Mouse (Mus musculus) intestine, postnatal 0 days (tissue): Measurements from ENCODE around the gene Ube2j1. TPM values are rescaled to one million over a fixed set of nuclear protein-coding genes. Genes with fewer than 3 reads are reported as not detected.
A peak's percentile ranks its signal among the peaks of the same experiment; 100 is the strongest.

Experiments
- ATAC-seq: fragments of 200-750 bp; cut with Nextera tagmentation; 2 replicates; pipeline ENCODE4 v1.8.0; 2017; ENCODE audit warnings: mild to moderate bottlenecking, moderate TSS enrichment, moderate library complexity
- H3K27ac ChIP-seq: fragments of 300-500 bp; sonication (generic); 2 replicates; pipeline ENCODE4 v1.5.1; 2014; ENCODE audit warnings: mild to moderate bottlenecking, low read depth, low read length, moderate library complexity
- H3K27me3 ChIP-seq: fragments of 300-500 bp; sonication (generic); replicated peaks from 2 replicates; pipeline ENCODE4 v1.6.1; 2014; ENCODE audit warnings: low read length, mixed read lengths; ENCODE audit not compliant: control insufficient read depth, insufficient read depth
- H3K36me3 ChIP-seq: fragments of 300-500 bp; sonication (generic); 2 replicates; pipeline ENCODE4 v1.6.1; 2014; ENCODE audit warnings: mild to moderate bottlenecking, moderate library complexity; ENCODE audit not compliant: control insufficient read depth, insufficient read depth
- H3K4me1 ChIP-seq: fragments of 300-500 bp; sonication (generic); replicated peaks from 2 replicates; pipeline ENCODE4 v1.6.1; 2014; ENCODE audit warnings: antibody characterized with exemption, low read length, mixed read lengths; ENCODE audit not compliant: control insufficient read depth, insufficient read depth
- H3K4me2 ChIP-seq: fragments of 300-500 bp; sonication (generic); replicated peaks from 2 replicates; pipeline ENCODE4 v1.6.1; 2014; ENCODE audit warnings: low read depth, mild to moderate bottlenecking, moderate library complexity
- H3K4me3 ChIP-seq: fragments of 300-500 bp; sonication (generic); 2 replicates; pipeline ENCODE4 v1.5.1; 2014; ENCODE audit warnings: low read depth, low read length
- H3K9ac ChIP-seq: fragments of 300-500 bp; sonication (generic); 2 replicates; pipeline ENCODE4 v1.6.1; 2014; ENCODE audit warnings: mild to moderate bottlenecking, low read depth, low read length
- H3K9me3 ChIP-seq: fragments of 300-500 bp; sonication (generic); 2 replicates; pipeline ENCODE4 v1.6.1; 2016; ENCODE audit warnings: mixed run types; ENCODE audit not compliant: control insufficient read depth
- CTCF ChIP-seq: sonication (generic); IDR thresholded peaks from 2 replicates; pipeline ENCODE4 v1.5.1; 2016; ENCODE audit warnings: low read depth, mild to moderate bottlenecking, control low read depth, antibody characterized with exemption, moderate library complexity
- WGBS: fragments of 180-500 bp; shearing (Covaris S2); extraction: QIAGEN DNeasy Blood & Tissue Kit; methylation state at CpG from one replicate; pipeline ENCODE4 v1.1.7; 2014; 5-methylcytosine and 5-hydroxymethylcytosine counted together
- polyA plus RNA-seq: library from polyadenylated mRNA; unstranded; fragments of >200 nt; fragmentation: Nextera tagmentation; extraction: Ambion mirVana; gene quantifications from 2 replicates; pipeline ENCODE4 v1.2.1, GENCODE M21; 2015

Ube2j1 gene
- polyA plus RNA-seq, 1 experiment from 2014 or later: 36.8 TPM

DNA sequence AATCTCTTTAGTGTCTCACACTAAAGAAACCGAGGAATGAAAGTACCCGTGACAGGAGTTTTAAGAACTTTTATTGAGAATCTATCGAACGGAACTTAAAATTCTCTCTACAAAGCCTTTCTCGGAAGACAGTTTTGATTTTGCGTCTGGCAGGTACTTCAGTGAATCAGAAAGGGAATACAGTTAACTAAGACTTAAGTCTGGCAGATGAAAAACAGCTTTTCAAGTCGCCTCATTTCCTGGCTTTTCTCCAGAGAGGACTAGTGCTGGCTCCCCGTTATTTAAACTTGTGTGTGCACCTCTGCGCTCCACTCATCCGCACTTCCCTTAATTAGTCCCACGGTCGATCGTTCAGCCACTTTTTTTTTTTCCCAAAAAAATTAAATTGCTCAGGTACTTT is 47.0 kb upstream of the Ube2j1 start:
- TF ChIP-seq CTCF: no peak
- Histone ChIP-seq H3K4me1 (0 out of 2 replicates have a peak, but pooled peaks cover 3% of the 10 kb centered on the region), H3K27ac (no peak overlapping the region), H3K9ac (peak overlapping the region; percentile 83; the same call in 1 of the 2 replicates), H3K27me3 (no peaks in the 10 kb centered on the region), H3K9me3 (no peaks in the 10 kb centered on the region), H3K36me3 (no peaks in the 10 kb centered on the region), H3K4me2 (peak overlapping the region; percentile 99), H3K4me3 (peak overlapping the region; percentile 87)
- WGBS: 11% methylated on average over 13 of the region's 13 CpGs
- ATAC-seq: no peak

- Histone ChIP-seq H3K4me1 (0 out of 2 replicates have a peak, but pooled peaks cover 3% of the 10 kb centered on the region), H3K9ac (no peak overlapping the region), H3K27ac (no peak overlapping the region), H3K9me3 (no peaks in the 10 kb centered on the region), H3K27me3 (no peaks in the 10 kb centered on the region), H3K4me3 (peak overlapping the region; percentile 87), H3K4me2 (peak overlapping the region; percentile 99), H3K36me3 (no peaks in the 10 kb centered on the region)
- 49% methylated on average over 13 of the region's 13 CpGs for WGBS
- ATAC-seq: no peak
- peak; percentile 63 for TF ChIP-seq CTCF
Observed at GRCm38 (mm10) chr4:32984801-32985675, 46.2 kb upstream of the Ube2j1 start.

DNA sequence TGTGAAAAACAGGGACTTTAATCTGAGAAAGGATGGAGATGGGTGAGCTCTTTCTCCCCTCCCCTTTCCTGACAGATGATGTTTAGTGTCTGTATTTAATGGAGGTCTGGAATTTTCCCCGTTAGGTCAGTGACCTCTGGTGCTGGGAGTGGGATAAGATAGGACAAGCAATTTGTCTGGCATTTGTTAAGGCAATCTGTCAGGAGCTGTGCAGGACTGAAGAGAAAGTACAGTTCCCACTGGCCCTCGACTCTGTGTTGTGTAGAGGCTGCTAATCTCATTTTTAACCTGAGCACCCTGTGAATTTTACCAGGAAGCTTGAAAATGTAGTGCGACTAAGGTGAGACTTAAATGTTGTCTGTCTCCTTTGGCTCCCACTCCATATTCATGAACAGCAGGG is 45.5 kb upstream of the Ube2j1 start:
- H3K27me3 ChIP-seq: no peaks in the 10 kb centered on the region
- H3K9ac ChIP-seq: no peak overlapping the region
- H3K36me3 ChIP-seq: no peaks in the 10 kb centered on the region
- 17% methylated on average over 3 of the region's 3 CpGs for WGBS
- H3K4me1 ChIP-seq: 0 out of 2 replicates have a peak, but pooled peaks cover 3% of the 10 kb centered on the region
- H3K4me2 ChIP-seq: peak overlapping the region; percentile 44; the same call in 1 of the 2 replicates
- no peak overlapping the region for H3K4me3 ChIP-seq
- no peak for TF ChIP-seq CTCF
- ATAC-seq: no peak
- H3K27ac ChIP-seq: no peak overlapping the region
- H3K9me3 ChIP-seq: no peaks in the 10 kb centered on the region

GRCm38 (mm10) chr4:32987006-32987405 is 44.2 kb upstream of the Ube2j1 start:
- no peak overlapping the region for H3K4me3 ChIP-seq
- H3K9ac ChIP-seq: no peak overlapping the region
- no peaks in the 10 kb centered on the region for H3K36me3 ChIP-seq
- no peak overlapping the region for H3K4me2 ChIP-seq
- no peaks in the 10 kb centered on the region for H3K27me3 ChIP-seq
- 31% methylated on average over 3 of the region's 3 CpGs for WGBS
- no peak for TF ChIP-seq CTCF
- no peaks in the 10 kb centered on the region for H3K9me3 ChIP-seq
- H3K4me1 ChIP-seq: 0 out of 2 replicates have a peak, but pooled peaks cover 3% of the 10 kb centered on the region
- 0 out of 2 replicates have a peak overlapping the region, but pooled peaks have one; percentile 28 for H3K27ac ChIP-seq
- ATAC-seq: peak; percentile 68

DNA sequence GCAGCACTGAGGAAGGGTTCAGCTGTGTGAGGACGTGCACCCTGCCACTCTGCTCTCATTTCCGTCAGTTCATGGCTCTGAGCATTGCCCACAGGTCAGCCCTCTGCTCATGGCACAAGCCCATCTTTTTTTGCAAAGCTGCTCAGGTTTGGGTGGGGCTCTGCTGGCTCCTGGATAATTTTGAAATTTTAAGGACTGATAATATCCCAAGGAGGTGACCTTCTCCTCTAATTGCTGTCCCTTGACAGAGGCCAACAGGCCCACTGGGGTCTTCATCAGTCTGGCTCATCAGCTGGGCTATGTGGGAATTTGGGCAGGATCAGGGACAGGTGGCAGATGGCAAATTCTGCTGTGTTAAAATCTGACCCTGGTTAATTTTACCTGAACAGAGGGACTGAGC is 41.9 kb upstream of the Ube2j1 start:
- H3K4me1 ChIP-seq: 0 out of 2 replicates have a peak, but pooled peaks cover 3% of the 10 kb centered on the region
- H3K27me3 ChIP-seq: no peaks in the 10 kb centered on the region
- TF ChIP-seq CTCF: no peak
- H3K27ac ChIP-seq: no peak overlapping the region
- H3K4me2 ChIP-seq: no peak overlapping the region
- ATAC-seq: no peak
- no peak overlapping the region for H3K4me3 ChIP-seq
- no peak overlapping the region for H3K9ac ChIP-seq
- H3K36me3 ChIP-seq: no peaks in the 10 kb centered on the region
- no peaks in the 10 kb centered on the region for H3K9me3 ChIP-seq
- 88% methylated on average over 2 of the region's 2 CpGs for WGBS

DNA sequence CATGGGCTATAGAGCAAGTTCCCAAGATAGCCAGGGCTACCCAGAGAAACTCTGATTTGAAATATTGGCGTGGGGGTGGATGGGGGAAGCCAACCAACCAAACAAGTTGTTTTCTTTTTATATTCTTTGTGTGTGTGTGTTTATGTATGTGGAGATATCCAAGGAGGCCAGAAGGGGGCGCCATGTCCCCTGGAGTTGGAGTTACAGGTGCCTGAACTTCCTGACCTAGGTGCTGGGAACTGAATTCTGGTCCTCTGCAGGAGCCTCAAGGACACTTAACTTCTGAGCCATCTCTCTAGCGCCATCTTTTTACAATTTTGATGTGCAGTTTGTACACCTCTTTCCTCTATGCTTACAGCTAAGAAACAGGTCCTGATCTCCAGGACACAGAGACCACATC is 37.0 kb upstream of the Ube2j1 start:
- no peak overlapping the region for H3K9ac ChIP-seq
- no peaks in the 10 kb centered on the region for H3K9me3 ChIP-seq
- ATAC-seq: no peak
- TF ChIP-seq CTCF: peak; percentile 22
- 75% methylated on average over 3 of the region's 3 CpGs for WGBS
- no peak overlapping the region for H3K4me3 ChIP-seq
- H3K4me1 ChIP-seq: no peaks in the 10 kb centered on the region; the same call in 1 of the 2 replicates
- no peaks in the 10 kb centered on the region for H3K36me3 ChIP-seq
- H3K27ac ChIP-seq: no peak overlapping the region
- H3K4me2 ChIP-seq: no peak overlapping the region
- no peaks in the 10 kb centered on the region for H3K27me3 ChIP-seq
